Mouse (Mus musculus): ENCODE results near the gene Hoxc13.

The Hoxc13 gene

DNA sequence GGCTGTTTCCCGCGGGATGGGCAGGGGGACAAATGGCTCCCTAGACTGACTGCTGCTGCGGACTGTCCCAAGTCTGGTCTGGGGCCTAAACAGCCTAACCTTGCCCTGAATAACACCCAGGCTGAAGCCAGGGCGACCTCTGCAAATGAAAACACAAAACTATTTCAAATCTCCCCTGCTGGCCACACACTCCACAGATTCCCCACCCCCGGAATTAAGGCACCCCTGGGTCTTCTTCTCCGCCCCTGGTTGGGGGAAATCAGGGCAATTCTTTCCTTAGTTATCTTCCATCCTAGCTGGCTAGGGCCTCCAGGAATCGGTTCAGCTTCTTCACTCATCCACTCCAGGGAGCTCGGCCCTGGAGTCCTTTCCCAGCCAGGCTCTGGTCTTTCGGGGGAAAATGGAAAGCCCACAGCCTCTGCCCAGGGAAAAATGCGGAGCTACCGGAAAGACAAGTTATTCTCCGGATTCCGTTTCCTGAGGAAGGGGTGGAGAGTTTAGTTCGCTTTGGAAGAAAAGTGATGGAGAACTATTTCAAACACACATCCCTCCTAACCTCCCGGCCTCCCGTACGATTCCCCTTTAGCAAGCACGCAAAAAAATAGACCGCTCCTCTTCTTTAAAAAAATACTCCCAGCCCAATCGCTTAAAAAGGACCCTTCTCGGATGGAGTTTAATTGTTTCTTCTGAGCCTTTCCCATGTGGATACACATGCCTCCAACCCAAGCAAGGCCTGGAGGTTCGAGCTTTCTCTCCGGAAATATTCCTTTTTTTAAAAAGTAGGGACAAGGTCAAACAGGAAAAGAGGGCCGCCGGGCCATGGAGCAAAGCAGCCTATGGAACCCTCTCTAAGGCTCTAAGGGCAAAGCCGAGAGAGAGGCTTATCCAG, 44.3 kb downstream of the Hoxc13 start:
- DNase-seq: no peak

GRCm38 (mm10) chr15:102965892-102966775, 45.2 kb downstream of the Hoxc13 start:
- DNase-seq: no peak

DNA sequence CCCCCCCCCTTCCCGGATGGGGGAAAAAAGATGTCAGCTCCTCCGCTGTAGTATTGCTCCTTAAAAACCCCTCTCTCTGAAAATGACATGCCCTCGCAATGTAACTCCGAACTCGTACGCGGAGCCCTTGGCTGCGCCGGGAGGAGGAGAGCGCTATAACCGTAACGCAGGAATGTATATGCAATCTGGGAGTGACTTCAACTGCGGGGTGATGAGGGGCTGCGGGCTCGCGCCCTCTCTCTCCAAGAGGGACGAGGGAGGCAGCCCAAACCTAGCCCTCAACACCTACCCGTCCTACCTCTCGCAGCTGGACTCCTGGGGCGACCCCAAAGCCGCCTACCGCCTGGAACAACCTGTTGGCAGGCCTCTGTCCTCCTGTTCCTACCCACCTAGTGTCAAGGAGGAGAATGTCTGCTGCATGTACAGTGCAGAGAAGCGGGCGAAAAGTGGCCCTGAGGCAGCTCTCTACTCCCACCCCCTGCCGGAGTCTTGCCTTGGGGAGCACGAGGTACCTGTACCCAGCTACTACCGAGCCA, 45.9 kb downstream of the Hoxc13 start, which contains the start of gene Hoxc10:
Hoxc10 (plus strand) TSS at position 21 of the 536 bp plus-strand sequence.
- no peak for DNase-seq

DNA sequence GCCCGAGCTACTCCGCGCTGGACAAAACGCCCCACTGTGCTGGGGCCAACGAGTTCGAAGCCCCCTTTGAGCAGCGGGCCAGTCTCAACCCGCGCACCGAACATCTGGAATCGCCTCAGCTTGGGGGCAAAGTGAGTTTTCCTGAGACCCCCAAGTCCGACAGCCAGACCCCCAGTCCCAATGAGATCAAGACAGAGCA, 46.3 kb downstream of the Hoxc13 start, which contains the start of gene Hoxc5:
Hoxc5 (plus strand) TSS at position 132 of the 199 bp plus-strand sequence.
- no peak for DNase-seq

GRCm38 (mm10) chr15:102967511-102968397, 46.9 kb downstream of the Hoxc13 start:
- no peak for DNase-seq

- no peak for DNase-seq
Observed at GRCm38 (mm10) chr15:102969296-102969695, 48.4 kb downstream of the Hoxc13 start.

GRCm38 (mm10) chr15:102970740-102971139, 49.8 kb downstream of the Hoxc13 start:
- no peak for DNase-seq

DNA sequence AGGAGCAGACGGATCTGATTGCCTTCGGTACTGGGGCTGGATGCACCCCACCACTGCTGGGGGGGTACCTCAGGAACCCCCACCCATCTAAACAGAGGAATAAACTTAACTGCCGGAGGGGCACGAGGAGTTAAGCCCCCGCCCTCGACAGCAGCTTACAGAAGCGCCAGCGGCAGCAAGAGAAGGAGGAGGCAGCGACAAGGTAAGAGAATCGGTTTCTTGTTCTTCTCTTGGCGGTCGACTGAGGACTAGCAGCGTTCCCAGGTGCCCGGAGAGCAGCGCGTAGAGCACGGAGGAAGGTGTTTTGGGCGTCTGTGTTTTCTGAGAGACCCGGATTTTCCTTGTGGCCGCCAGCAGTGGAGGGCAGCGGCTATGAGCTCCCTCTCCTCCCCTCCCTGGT, 51.4 kb downstream of the Hoxc13 start:
- DNase-seq: no peak

DNA sequence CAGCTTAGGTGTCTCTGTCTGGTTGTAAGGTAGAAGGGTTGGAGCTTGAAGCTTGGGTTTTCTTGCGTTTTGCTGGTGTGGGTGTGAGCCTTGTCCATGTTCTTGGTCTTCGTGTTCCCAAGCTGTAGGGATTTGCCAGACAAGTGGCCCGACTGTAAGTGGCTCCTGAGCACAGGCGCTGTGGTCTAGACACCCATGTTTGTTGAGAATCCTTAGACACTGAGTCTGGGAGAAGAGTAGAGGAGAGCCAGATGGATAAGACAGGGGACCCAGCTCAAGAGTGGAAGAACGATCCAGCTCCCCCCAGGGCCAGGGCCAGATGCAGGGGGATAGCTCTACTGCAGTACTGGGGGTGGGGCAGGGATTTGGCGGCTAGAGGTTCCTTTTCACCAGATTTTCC, 51.9 kb downstream of the Hoxc13 start:
- DNase-seq: no peak

- DNase-seq: no peak
Observed at GRCm38 (mm10) chr15:102975034-102975433, 54.1 kb downstream of the Hoxc13 start.

GRCm38 (mm10) chr15:102975688-102976111, 54.8 kb downstream of the Hoxc13 start:
- DNase-seq: no peak

- no peak for DNase-seq
Observed at GRCm38 (mm10) chr15:102976171-102976570, 55.3 kb downstream of the Hoxc13 start, which contains the start of gene Hoxc9. TSS of gene Hoxc9 (plus strand) at chr15:102976439.

GRCm38 (mm10) chr15:102976631-102977422, 55.9 kb downstream of the Hoxc13 start:
- DNase-seq: no peak

- no peak for DNase-seq
Observed at GRCm38 (mm10) chr15:102977423-102977974, 56.6 kb downstream of the Hoxc13 start.

Data from cerebellum, adult 11 months (tissue).